6 mouse cellular contexts compared by ENCODE assay signal in genomic region chr5:49095432-49095831, GRCm38 (mm10).
"Had no signal": no experiment of that assay in that cellular context is flagged by ENCODE, and none has a peak within 500 bp of the region (broad histone marks: within the 10 kb centered on the region; RNA-seq: fewer than 3 reads in every experiment).

No protein-coding gene starts in this region.

- DNase-seq: kidney, postnatal 14 days; layer of hippocampus, adult 9-11 months; lung, embryonic 14.5 days; lung, postnatal 14 days; spleen, adult 18-20 months; thymus, postnatal 36 days had no signal
